Mouse (Mus musculus) forebrain, embryonic 16.5 days (tissue): ENCODE measurements around the gene Grik5. TPM values are rescaled to one million over a fixed set of nuclear protein-coding genes. Genes with fewer than 3 reads are reported as not detected.

Source experiments
- ATAC-seq: fragments of 200-750 bp; cut with Nextera tagmentation; 2 replicates; pipeline ENCODE4 v1.8.0; 2017; ENCODE audit warnings: mild to moderate bottlenecking, moderate library complexity
- H3K27ac ChIP-seq: fragments of 300-500 bp; sonication (generic); 2 replicates; pipeline ENCODE4 v1.5.1; 2014; ENCODE audit warnings: low read length, control low read depth
- H3K27me3 ChIP-seq: fragments of 300-500 bp; sonication (generic); replicated peaks from 2 replicates; pipeline ENCODE4 v1.6.1; 2014; ENCODE audit warnings: low read length; ENCODE audit not compliant: control insufficient read depth, insufficient read depth
- H3K36me3 ChIP-seq: fragments of 300-500 bp; sonication (generic); 2 replicates; pipeline ENCODE4 v1.6.1; 2014; ENCODE audit not compliant: control insufficient read depth, insufficient read depth
- H3K4me1 ChIP-seq: fragments of 300-500 bp; sonication (generic); replicated peaks from 2 replicates; pipeline ENCODE4 v1.6.1; 2014; ENCODE audit warnings: low read length; ENCODE audit not compliant: control insufficient read depth, insufficient read depth
- H3K4me2 ChIP-seq: fragments of 300-500 bp; sonication (generic); 2 replicates; pipeline ENCODE4 v1.6.1; 2014; ENCODE audit warnings: mild to moderate bottlenecking, low read length, control low read depth
- H3K4me3 ChIP-seq: fragments of 300-500 bp; sonication (generic); replicated peaks from 2 replicates; pipeline ENCODE4 v1.5.1; 2014; ENCODE audit warnings: mild to moderate bottlenecking, low read length, control low read depth
- H3K9ac ChIP-seq: fragments of 300-500 bp; sonication (generic); replicated peaks from 2 replicates; pipeline ENCODE4 v1.6.1; 2014; ENCODE audit warnings: low read depth, low read length, control low read depth
- H3K9me3 ChIP-seq: fragments of 300-500 bp; sonication (generic); 2 replicates; pipeline ENCODE4 v1.6.1; 2016; ENCODE audit warnings: low read length; ENCODE audit not compliant: control insufficient read depth
- WGBS: fragments of 180-500 bp; shearing (Covaris S2); extraction: QIAGEN DNeasy Blood & Tissue Kit; methylation state at CpG from one replicate; pipeline ENCODE4 v1.1.7; 2014; 5-methylcytosine and 5-hydroxymethylcytosine counted together
- polyA plus RNA-seq: library from polyadenylated mRNA; unstranded; fragments of >200 nt; fragmentation: Nextera tagmentation; extraction: Ambion mirVana; gene quantifications from 2 replicates; pipeline ENCODE4 v1.2.1, GENCODE M21; 2015

The Grik5 gene
- polyA plus RNA-seq, 1 experiment from 2014 or later = 16.9 TPM

DNA sequence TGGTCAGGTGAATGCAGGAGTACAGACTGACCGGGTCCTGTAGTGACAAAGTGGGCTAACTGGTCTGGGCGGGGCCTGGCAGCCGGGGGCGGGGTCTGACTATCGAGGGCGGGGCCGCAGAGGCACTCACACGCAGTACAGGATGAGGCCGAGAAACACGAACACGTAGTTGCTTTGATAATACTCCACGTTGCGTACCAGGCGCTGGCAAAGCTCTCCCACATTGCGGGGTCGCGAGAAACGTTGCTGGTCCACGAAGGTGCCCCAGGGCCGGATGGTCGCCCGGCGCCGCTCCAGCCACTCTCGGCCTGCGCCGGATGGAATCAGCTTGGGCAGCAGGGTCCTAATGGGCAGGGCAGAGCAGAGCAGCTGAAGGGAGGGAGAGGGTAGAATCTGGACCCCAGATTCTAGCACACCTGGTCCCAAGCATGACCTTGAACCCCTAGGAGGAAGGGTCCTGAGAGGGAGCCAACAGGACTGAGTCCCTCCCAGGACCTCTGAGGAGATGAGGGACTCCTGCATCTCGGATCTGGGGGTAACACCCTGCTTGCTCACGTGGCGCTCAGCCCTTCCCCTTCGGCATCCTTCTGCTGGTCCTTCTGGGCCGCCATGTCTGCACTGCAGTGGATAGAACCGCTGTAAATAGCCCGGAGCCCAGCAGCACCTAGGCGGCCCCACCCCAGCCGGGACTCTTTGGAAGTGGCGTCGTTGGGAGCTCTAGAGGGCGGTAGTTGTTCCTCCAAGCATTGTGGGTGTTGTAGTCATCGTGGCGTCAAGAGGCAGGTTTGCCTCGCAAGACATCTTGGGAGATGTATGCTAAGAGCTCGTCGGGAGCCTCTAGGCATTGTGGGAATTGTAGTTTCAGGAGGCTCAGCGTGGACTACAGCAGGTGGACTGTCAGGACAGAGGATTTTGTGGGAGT lies 99.9 kb downstream of the Grik5 start, which contains the start of gene Rabac1:
TSS of gene Rabac1 (minus strand) at position 783 of the 922 bp plus-strand sequence.
- Histone ChIP-seq H3K4me3 (peak within 1 kb of the TSS; percentile 58), H3K9ac (peak within 1 kb of the TSS; percentile 88), H3K4me2 (peak within 1 kb of the TSS; percentile 70), H3K36me3 (peaks cover 2% of the 10 kb centered on the region; the same call in 1 of the 2 replicates), H3K27me3 (no peaks in the 10 kb centered on the region), H3K9me3 (no peaks in the 10 kb centered on the region), H3K4me1 (peaks cover 16% of the 10 kb centered on the region), H3K27ac (peak within 1 kb of the TSS; percentile 50)
- under 1% methylated on average over 45 of the region's 45 CpGs for WGBS
- peak; percentile 95 for ATAC-seq

DNA sequence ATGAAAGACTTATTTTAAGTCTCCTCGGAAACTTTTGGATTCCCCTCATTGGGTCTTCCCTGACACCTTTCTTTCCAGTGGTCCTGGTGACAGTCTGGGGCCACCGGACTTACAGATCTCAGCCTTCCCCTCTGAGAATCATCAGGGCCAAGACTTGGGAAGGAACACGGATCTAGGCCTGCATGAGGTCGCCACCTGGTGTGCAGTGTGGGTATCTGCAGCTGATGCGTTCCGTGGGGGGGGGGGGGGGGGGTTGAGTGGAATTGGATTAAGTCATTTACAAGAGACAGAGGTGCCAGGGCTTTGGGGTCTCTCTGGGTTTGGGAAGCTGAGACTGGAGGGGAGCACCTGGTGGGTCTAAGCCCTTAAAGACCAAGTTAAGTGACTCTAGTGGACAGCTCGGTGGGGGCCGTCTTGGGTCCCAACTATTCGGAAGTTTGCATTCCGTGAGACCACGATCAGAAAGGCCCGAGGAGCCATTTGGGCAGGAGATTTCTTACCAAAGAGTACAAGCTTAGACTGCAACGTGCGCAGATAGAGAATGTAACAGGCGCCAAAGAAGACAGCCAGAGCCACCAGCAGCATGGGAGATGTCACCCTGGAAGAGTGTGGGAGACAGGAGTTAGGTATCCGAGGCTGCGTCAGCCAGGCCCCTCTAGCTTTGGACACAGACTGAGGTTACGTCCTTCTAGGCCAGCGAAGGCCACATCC lies 100.7 kb downstream of the Grik5 start:
- Histone ChIP-seq H3K36me3 (0 out of 2 replicates have a peak, but pooled peaks cover 2% of the 10 kb centered on the region), H3K9me3 (no peaks in the 10 kb centered on the region), H3K27ac (peak overlapping the region; percentile 50), H3K4me2 (peak overlapping the region; percentile 70), H3K4me1 (peaks cover 16% of the 10 kb centered on the region), H3K4me3 (peak overlapping the region; percentile 58), H3K9ac (peak overlapping the region; percentile 88), H3K27me3 (no peaks in the 10 kb centered on the region)
- WGBS = 5% methylated on average over 19 of the region's 19 CpGs
- peak; percentile 9; the same call in 1 of the 2 replicates for ATAC-seq

DNA sequence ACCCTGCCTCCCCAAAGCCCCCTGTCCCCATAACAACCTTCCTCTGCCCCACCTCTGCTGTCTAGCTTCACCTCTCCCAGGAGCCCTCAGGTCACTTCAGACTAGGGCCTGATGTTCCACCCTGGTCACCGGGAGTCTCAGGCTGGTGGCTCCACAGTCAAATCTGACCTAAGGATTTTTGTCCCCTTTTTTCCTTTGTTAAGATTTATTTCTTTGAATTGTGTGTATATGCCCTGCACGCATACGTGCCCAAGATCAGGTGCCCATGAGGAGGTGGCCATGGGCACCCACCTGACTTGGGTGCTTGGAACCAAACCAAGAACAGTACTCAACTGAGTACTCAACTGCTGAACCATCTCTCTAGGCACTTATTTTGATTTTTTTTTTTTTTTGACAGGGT lies 101.8 kb downstream of the Grik5 start:
- 96% methylated on average over 3 of the region's 3 CpGs for WGBS
- no peak overlapping the region for H3K9ac ChIP-seq
- no peaks in the 10 kb centered on the region for H3K27me3 ChIP-seq
- H3K4me2 ChIP-seq = no peak overlapping the region
- no peak overlapping the region for H3K4me3 ChIP-seq
- ATAC-seq = no peak
- H3K27ac ChIP-seq = no peak overlapping the region
- 0 out of 2 replicates have a peak, but pooled peaks cover 2% of the 10 kb centered on the region for H3K36me3 ChIP-seq
- peaks cover 16% of the 10 kb centered on the region for H3K4me1 ChIP-seq
- H3K9me3 ChIP-seq = no peaks in the 10 kb centered on the region

DNA sequence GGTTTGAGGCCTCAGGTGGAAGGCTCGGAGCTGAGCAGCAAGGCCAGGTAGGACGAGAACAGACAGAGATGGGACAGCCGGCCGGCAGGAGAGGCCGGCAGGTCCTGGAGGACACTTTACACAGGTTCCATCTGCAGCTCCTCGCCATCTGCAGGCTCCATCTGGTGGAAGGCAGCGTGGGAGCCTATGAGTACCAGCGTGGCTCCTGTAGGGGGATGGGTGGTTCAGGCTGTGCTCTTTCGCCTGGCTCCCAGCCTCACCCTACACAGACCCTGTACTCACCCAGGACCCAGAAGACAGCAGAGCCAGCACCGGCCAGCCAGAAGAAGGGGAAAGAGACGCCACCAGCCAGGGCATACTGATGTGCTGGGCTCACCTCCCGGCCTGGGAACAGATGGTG lies 102.3 kb downstream of the Grik5 start:
- H3K4me2 ChIP-seq = no peak overlapping the region
- H3K4me3 ChIP-seq = no peak overlapping the region
- H3K36me3 ChIP-seq = 0 out of 2 replicates have a peak, but pooled peaks cover 2% of the 10 kb centered on the region
- no peak for ATAC-seq
- H3K9me3 ChIP-seq = no peaks in the 10 kb centered on the region
- no peaks in the 10 kb centered on the region for H3K27me3 ChIP-seq
- H3K9ac ChIP-seq = no peak overlapping the region
- H3K27ac ChIP-seq = no peak overlapping the region
- WGBS = 63% methylated on average over 12 of the region's 12 CpGs
- peaks cover 16% of the 10 kb centered on the region for H3K4me1 ChIP-seq

DNA sequence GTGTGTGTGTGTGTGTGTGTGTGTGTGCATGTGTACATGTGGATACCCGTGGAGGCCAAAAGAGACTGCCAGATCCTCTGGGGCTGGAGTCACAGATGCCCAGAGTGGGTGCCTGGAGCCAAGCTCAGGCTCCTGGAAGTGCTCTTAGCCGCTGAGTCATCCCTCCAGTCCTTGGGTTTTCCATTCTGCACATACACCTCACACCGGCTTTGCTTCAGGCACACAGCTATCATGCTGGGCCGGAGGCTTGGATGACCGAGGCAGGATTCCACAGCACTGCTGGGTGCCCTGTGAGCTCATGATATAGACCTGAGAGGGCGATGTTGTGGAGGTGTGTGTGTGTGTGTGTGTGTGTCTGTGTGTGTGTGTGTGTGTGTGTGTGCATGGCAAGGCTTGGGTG lies 103.7 kb downstream of the Grik5 start:
- H3K4me2 ChIP-seq = no peak overlapping the region
- no peaks in the 10 kb centered on the region for H3K9me3 ChIP-seq
- H3K4me1 ChIP-seq = peaks cover 16% of the 10 kb centered on the region
- H3K36me3 ChIP-seq = 0 out of 2 replicates have a peak, but pooled peaks cover 2% of the 10 kb centered on the region
- ATAC-seq = no peak
- WGBS = 64% methylated on average over 6 of the region's 6 CpGs
- H3K4me3 ChIP-seq = no peak overlapping the region
- no peaks in the 10 kb centered on the region for H3K27me3 ChIP-seq
- H3K9ac ChIP-seq = no peak overlapping the region
- no peak overlapping the region for H3K27ac ChIP-seq

DNA sequence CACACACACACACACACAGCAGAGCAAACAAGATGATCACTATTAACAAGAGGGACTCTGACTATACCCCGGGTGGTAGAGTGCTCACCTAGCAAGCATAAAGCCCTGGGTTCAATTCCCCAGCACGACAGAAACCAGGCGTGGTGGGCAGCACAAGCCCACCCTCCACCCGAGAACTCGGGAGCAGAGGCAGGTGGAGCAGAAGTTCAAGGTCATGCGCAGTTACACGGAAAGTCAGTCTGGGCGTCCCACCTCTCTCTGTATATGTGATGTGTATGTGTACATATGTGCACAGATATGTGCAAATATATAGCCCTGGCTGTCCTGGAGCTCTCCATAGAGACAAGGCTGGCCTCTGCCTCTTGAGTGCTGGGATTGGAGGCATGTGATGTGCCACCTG lies 104.2 kb downstream of the Grik5 start:
- Histone ChIP-seq H3K9me3 (no peaks in the 10 kb centered on the region), H3K27ac (no peak overlapping the region), H3K4me1 (peaks cover 16% of the 10 kb centered on the region), H3K4me3 (no peak overlapping the region), H3K27me3 (no peaks in the 10 kb centered on the region), H3K9ac (no peak overlapping the region), H3K36me3 (0 out of 2 replicates have a peak, but pooled peaks cover 2% of the 10 kb centered on the region), H3K4me2 (no peak overlapping the region)
- ATAC-seq = no peak
- WGBS = 85% methylated on average over 8 of the region's 8 CpGs

DNA sequence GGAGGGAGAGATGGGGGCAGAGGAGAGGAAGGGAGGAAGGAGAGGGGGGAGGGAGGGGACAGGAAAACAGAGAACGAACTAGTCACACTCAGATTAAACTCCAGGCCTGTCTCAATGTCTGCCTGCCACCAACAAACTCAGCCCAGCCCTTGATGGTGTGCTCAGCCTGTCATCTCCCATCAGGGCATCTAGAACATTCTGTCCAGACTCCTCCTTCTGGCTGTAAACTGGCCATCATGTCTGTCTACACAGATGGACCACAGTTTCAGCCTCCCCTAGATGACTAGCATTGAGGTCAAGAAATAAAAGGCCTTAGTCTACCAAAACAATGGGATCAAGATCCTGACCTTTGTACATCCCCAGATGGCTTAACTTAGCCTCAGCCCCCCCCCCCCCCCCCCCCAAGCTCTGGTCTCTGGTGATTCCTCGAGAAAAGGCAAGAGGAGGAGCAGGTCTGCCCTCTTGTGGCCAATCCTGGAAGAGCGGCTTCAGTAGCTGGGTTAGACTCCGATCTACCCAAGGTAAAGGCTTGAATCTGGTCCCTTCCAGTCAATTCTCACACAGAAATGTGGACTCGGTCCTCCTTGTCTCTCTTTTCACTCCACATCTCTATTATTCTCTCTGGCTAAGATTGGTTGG lies 107.1 kb downstream of the Grik5 start:
- Histone ChIP-seq H3K27ac (no peak overlapping the region), H3K9me3 (no peaks in the 10 kb centered on the region), H3K36me3 (0 out of 2 replicates have a peak, but pooled peaks cover 2% of the 10 kb centered on the region), H3K4me1 (peaks cover 5% of the 10 kb centered on the region; the same call in 1 of the 2 replicates), H3K4me3 (no peak overlapping the region), H3K4me2 (no peak overlapping the region), H3K27me3 (no peaks in the 10 kb centered on the region), H3K9ac (no peak overlapping the region)
- ATAC-seq = 0 out of 2 replicates have a peak, but pooled peaks have one; percentile 29
- WGBS = 14% methylated on average over 4 of the region's 5 CpGs

DNA sequence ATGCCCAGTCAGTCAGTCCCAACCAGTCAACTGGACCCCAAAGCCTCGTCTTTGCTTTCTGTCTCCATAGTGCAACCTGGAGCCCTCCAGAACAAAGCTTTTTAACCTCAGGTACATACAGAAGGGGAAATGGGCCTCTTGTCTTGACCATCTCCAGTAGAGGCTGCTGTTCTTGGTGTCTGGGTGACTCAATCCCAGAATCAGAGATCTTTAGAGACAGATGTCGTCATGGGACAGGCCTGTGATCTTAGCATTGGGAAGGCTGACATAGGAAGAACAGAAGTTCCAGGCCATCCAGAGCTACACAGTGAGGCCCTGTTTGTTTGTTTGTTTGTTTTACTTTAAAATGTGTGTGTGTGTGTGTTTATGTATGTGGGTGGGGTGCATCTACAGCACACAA lies 107.9 kb downstream of the Grik5 start:
- Histone ChIP-seq H3K9me3 (no peaks in the 10 kb centered on the region), H3K9ac (no peak overlapping the region), H3K27ac (no peak overlapping the region), H3K36me3 (no peaks in the 10 kb centered on the region), H3K27me3 (no peaks in the 10 kb centered on the region), H3K4me1 (no peaks in the 10 kb centered on the region), H3K4me3 (no peak overlapping the region), H3K4me2 (no peak overlapping the region)
- no peak for ATAC-seq
- WGBS = 61% methylated on average over 2 of the region's 2 CpGs
